Mouse (Mus musculus): ENCODE measurements at regions not wholly inside any gene's neighbourhood (a gene's known extent, or its start where the extent isn't known, plus 50 kb on each side); places are given as distances from the start of the nearest gene placed in this dataset.

GRCm38 (mm10) chr5:73761236-73761635 is 110.1 kb downstream of the Spata18 start:
- TF ChIP-seq CTCF (conservative IDR thresholded peaks at IDR 0.05; ENCODE audit: low read length) (no peak), POU5F1 (IDR thresholded peaks at IDR 0.05; ENCODE audit: borderline replicate concordance, low read length) (no peak)

Data from E14TG2a.4 (cell line).